Mouse (Mus musculus): Measurements from ENCODE around the gene Mapre1. TPM values are rescaled to one million over a fixed set of nuclear protein-coding genes. Genes with fewer than 3 reads are reported as not detected.
"Not testable (repeated sequence)": the region's sequence is repeated elsewhere in the genome, so short reads cannot be mapped to it uniquely, and the experiment has no call there.

The Mapre1 gene
- 430 and 438 TPM in 2 replicates for polyA plus RNA-seq (2015; fragmentation: Nextera tagmentation; extraction: Ambion mirVana)

DNA sequence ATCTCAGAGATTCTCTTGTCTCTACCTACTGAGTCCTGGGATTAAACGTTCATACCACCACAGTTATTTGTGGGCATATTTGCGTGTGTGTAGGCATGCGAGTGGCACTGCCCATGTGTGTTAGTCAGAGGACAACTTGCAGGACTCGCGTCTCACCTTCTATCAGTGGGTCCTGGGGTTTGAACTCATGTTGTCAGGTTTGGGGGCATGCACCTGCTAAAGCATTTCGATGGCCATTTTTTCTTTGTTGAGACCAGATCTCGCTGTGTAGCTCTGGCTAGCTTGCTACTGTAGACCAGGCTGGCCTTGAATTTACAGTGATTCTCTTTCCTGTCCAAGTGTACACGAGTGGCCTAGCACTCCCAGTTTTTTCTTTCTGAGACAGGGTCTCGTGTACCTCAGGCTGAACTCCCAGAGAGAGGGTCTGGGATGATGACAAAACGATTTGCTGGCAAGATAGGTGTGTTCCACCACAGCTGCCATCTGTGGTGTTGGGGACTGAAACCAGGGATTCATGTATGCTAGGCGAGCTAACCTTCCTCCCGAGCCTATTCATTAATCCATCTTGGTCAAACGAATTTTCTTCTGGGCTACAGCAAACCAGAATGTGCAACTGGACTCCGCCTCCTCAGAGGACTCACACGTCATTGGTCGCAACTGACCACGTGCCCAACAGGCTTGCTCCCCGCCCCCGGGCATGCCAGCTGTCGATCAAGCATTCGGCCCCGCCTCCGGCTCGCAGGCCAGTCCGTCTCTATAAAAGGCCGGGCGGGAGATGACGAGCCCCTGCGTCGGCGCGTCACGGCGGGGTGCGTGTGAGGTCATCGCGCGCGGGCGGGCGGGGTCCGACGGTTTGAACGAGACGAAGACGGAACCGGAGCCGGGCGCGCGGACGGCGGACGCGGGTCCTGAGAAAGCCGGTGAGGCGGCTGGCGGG, at the start of gene Mapre1:
Gene Mapre1 (plus strand): TSS at position 775 of the 937 bp plus-strand sequence.
- no peaks in the 10 kb centered on the region for H3K27me3 ChIP-seq
- H3K4me2 ChIP-seq: peak within 1 kb of the TSS; percentile 89
- peak within 1 kb of the TSS; percentile 72 for H3K4me3 ChIP-seq
- H3K27ac ChIP-seq: peak within 1 kb of the TSS; percentile 97
- H3K9me3 ChIP-seq: no peaks in the 10 kb centered on the region
- peak within 1 kb of the TSS; percentile 89 for H3K9ac ChIP-seq
- no peaks in the 10 kb centered on the region for H3K36me3 ChIP-seq
- peak; percentile 97 for ATAC-seq (ENCODE audit: low FRiP score)
- WGBS: 11% methylated on average over 54 of the region's 58 CpGs
- H3K4me1 ChIP-seq (replicated peaks): peaks cover 43% of the 10 kb centered on the region

DNA sequence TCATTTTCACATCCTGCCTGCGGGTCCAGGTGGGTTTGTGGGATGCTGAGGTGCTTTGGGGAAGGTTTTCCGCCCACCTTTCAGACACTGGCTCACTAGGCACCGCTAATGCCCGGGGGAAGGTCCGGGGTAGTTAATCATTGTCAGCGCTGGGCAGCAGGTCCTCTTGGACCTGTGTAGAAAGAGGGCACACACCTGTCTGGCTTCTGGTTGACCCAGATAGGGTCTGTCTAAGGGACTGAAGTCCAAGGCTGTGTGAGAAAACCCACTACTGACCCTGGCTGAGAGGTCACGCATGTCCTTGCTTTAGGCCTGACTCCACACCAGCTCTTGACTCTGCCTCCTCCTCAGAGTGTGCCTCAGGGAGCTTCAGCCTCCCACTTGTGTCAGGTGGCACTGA, 47.7 kb upstream of the Mapre1 start:
- not testable (repeated sequence) for H3K4me1 ChIP-seq (replicated peaks); H3K9ac ChIP-seq; H3K36me3 ChIP-seq; H3K4me2 ChIP-seq; H3K27ac ChIP-seq; H3K27me3 ChIP-seq; H3K4me3 ChIP-seq; ATAC-seq (ENCODE audit: low FRiP score); H3K9me3 ChIP-seq
- 88% methylated on average over 7 of the region's 7 CpGs for WGBS

DNA sequence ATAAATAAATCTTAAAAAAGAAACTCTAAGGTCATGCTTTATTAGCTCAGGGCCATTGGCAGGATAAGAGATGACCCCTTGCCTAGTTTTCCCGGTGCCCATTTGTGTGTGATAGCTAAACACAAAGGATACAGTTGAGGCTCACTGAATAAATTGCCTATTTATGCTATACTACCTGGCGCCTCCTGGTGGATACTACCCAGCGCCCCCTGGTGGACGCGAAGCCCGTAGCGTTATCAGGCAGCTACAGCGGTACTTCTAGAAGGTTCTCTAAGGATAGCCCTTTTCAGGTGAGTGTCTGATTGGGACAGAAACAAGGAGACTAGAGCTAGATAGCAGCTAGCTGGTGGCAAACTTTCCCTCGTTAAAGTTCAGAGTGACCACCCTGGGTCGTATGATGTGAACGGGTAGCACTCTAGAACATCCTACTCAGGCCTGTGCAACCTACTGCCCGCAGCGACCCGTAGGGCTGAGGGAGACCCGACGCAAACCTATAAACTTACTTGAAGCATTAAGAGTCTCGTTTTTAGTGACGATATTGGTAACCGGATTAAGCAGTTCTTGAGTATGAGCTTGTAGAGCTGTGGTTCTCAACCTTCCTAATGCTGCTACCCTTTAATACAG, 46.5 kb upstream of the Mapre1 start:
- ATAC-seq (ENCODE audit: low FRiP score): no peak
- H3K9ac ChIP-seq: no peak overlapping the region
- no peaks in the 10 kb centered on the region for H3K9me3 ChIP-seq
- WGBS: 68% methylated on average over 19 of the region's 19 CpGs
- H3K4me2 ChIP-seq: no peak overlapping the region
- no peak overlapping the region for H3K27ac ChIP-seq
- no peaks in the 10 kb centered on the region for H3K4me1 ChIP-seq (replicated peaks)
- H3K36me3 ChIP-seq: no peaks in the 10 kb centered on the region
- H3K27me3 ChIP-seq: no peaks in the 10 kb centered on the region
- H3K4me3 ChIP-seq: no peak overlapping the region

DNA sequence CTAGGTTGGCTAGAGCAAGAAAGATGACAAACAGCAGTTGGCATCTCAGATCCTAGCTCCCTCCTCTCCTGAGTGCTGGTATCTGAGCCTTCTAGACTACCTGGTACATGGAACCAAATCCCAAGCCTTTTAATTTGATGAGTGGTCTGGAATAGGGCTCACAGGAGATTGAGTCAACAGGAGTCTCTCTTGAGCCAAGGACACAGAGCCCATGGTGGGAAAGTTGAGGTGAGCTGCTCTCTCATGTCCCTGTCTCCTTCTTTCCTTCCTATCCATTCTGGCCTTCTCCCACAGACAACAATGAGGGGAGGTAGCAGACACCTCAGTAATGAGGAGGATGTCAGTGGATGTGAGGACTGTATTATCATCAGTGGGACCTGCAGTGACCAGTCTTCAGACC, 44.7 kb upstream of the Mapre1 start, which contains the start of gene Dnmt3c:
Gene Dnmt3c (plus strand): TSS at position 301 of the 400 bp plus-strand sequence.
- no peak within 1 kb of the TSS for H3K4me3 ChIP-seq
- no peak for ATAC-seq (ENCODE audit: low FRiP score)
- no peak within 1 kb of the TSS for H3K9ac ChIP-seq
- no peaks in the 10 kb centered on the region for H3K36me3 ChIP-seq
- no peaks in the 10 kb centered on the region for H3K9me3 ChIP-seq
- no peak within 1 kb of the TSS for H3K27ac ChIP-seq
- H3K27me3 ChIP-seq: no peaks in the 10 kb centered on the region
- no peak within 1 kb of the TSS for H3K4me2 ChIP-seq
- H3K4me1 ChIP-seq (replicated peaks): no peaks in the 10 kb centered on the region

DNA sequence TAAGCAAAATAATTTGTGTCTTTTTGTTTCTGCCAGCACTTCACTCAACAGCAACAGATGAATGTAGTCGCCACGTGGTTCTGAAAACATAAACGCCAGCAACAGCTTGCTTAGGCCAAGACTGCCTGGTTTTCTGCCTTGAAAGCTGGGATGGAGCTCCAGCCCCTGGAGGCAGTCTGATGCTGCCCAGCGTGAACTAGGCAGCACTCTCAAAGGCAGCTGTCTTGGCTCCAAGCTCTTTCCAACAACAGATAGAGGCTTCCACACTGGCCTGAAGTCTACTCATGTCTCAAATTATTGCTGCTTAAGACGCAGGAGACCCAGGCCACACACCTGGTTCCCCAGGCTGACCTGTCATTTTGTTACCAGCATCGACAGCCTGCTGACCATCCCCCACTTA, 37.7 kb upstream of the Mapre1 start:
- Histone ChIP-seq H3K9ac (no peak overlapping the region), H3K27ac (no peak overlapping the region), H3K27me3 (no peaks in the 10 kb centered on the region), H3K4me2 (no peak overlapping the region), H3K36me3 (no peaks in the 10 kb centered on the region), H3K4me1 (replicated peaks) (no peaks in the 10 kb centered on the region), H3K4me3 (no peak overlapping the region), H3K9me3 (no peaks in the 10 kb centered on the region)
- ATAC-seq (ENCODE audit: low FRiP score): no peak
- WGBS: 42% methylated on average over 6 of the region's 6 CpGs

DNA sequence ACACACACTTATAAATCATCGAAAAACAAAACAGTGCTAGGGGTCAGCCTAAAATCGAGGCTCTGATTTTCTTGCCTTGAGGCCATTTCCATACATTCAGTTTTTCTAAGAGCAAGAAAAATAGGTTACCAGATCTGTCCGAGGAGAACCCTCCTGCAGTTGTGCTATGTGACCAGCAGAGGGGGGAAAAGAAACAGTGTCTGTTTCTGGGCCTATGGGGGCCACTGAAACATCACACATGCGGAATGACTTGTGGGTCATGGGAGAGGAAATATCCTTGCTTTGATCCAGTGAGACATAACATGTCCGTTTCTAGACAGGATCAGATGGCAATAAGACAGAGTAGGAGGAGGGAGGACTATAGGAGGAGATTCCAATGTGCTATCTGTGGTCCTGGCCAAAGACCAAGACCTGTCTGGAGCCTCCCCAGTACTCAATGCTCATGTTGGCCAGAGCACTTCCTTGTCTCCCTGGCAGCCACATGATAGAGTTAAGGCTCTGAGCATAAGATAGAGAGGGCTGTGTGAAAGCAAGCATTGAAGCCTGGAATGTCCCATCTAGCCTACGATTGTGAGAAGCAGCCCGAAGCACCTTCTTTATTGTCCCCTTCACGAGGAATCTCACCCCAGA, 30.3 kb upstream of the Mapre1 start:
- Histone ChIP-seq H3K9me3 (no peaks in the 10 kb centered on the region), H3K4me1 (replicated peaks) (peaks cover 19% of the 10 kb centered on the region), H3K27ac (no peak overlapping the region), H3K9ac (no peak overlapping the region), H3K4me2 (no peak overlapping the region), H3K4me3 (no peak overlapping the region), H3K36me3 (no peaks in the 10 kb centered on the region), H3K27me3 (no peaks in the 10 kb centered on the region)
- 55% methylated on average over 8 of the region's 8 CpGs for WGBS
- no peak for ATAC-seq (ENCODE audit: low FRiP score)

DNA sequence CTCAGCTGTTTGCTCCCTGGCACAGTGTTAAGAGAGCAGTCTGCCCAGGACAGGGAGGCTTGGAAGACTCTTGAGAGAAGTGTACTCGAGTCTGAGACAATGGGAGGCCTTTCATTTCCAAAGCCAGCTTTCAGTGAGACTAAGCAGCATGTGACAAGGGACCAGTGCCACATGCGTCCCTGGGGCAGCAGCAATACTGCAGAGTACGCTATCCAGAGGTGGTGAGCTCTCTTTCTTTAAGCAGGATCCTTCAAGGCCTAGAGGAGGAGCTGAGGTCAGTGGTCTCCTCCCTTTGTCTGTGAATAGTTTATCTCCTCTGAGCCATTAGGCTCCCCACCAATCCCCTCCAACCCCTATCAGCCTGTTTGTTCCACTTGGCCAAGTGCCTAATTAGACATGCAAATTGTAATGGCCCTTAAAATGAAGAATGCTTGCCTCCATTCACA, 28.4 kb upstream of the Mapre1 start:
- H3K9me3 ChIP-seq: no peaks in the 10 kb centered on the region
- H3K4me1 ChIP-seq (replicated peaks): peaks cover 19% of the 10 kb centered on the region
- peak; percentile 79 for ATAC-seq (ENCODE audit: low FRiP score)
- H3K27ac ChIP-seq: peak overlapping the region; percentile 86
- no peak overlapping the region for H3K9ac ChIP-seq
- no peak overlapping the region for H3K4me2 ChIP-seq
- no peaks in the 10 kb centered on the region for H3K27me3 ChIP-seq
- H3K36me3 ChIP-seq: no peaks in the 10 kb centered on the region
- WGBS: 14% methylated on average over 3 of the region's 3 CpGs
- H3K4me3 ChIP-seq: no peak overlapping the region

GRCm38 (mm10) chr2:153713227-153713626, 27.8 kb upstream of the Mapre1 start:
- no peaks in the 10 kb centered on the region for H3K27me3 ChIP-seq
- peak; percentile 87 for ATAC-seq (ENCODE audit: low FRiP score)
- H3K4me1 ChIP-seq (replicated peaks): peaks cover 19% of the 10 kb centered on the region
- H3K27ac ChIP-seq: peak overlapping the region; percentile 86
- H3K9ac ChIP-seq: no peak overlapping the region
- H3K9me3 ChIP-seq: no peaks in the 10 kb centered on the region
- WGBS: 10% methylated on average over 4 of the region's 4 CpGs
- no peak overlapping the region for H3K4me3 ChIP-seq
- no peaks in the 10 kb centered on the region for H3K36me3 ChIP-seq
- H3K4me2 ChIP-seq: no peak overlapping the region

- 84% methylated on average over 3 of the region's 3 CpGs for WGBS
- H3K27ac ChIP-seq; H3K4me3 ChIP-seq; H3K4me1 ChIP-seq (replicated peaks); ATAC-seq (ENCODE audit: low FRiP score); H3K9ac ChIP-seq; H3K4me2 ChIP-seq; H3K9me3 ChIP-seq; H3K36me3 ChIP-seq; H3K27me3 ChIP-seq: not testable (repeated sequence)
These were observed 23.2 kb upstream of the Mapre1 start for GRCm38 (mm10) chr2:153717861-153718260.

DNA sequence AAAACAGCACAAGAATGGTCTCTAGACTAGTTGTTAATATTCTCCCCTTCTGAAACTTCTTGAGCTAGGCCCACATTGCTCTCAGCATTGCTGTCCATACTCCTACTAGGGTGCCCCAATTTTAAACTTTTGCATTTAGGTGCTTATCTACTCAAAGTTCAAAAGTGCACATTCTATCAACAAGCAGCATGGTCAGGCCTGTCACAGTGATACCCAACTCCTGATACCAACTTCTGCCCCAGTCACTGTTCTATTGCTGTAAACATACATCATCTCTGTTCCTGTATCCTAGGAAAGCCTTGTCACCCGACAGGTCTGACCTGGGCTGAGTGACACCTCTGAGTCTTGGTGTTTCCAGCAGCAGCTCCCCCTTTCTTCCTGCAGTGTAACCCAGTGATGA, 18.0 kb upstream of the Mapre1 start:
- no peaks in the 10 kb centered on the region for H3K9me3 ChIP-seq
- H3K9ac ChIP-seq: no peak overlapping the region
- no peaks in the 10 kb centered on the region for H3K4me1 ChIP-seq (replicated peaks)
- no peak for ATAC-seq (ENCODE audit: low FRiP score)
- no peaks in the 10 kb centered on the region for H3K36me3 ChIP-seq
- WGBS: 93% methylated on average over 1 of the region's 1 CpGs
- no peak overlapping the region for H3K27ac ChIP-seq
- H3K27me3 ChIP-seq: no peaks in the 10 kb centered on the region
- H3K4me2 ChIP-seq: no peak overlapping the region
- H3K4me3 ChIP-seq: no peak overlapping the region

DNA sequence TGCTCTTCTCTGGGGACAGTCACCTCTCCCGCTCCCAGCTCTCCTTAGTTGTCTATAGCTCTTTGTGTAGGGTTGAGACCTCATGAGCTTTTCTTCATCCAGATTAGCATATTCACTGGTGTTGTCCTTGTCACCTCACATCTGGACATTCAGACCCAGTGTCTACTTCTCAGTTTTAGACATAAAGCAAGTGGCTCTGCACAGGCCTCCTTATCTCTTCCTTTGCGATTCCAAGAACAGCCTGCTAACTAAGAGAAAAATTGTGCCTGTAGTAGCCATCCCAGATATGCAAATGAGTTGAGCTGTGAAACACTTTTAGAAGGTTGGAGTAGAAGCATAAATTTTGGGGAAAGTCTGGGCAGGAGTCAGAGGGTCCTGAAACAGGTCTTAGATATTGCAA, 16.6 kb upstream of the Mapre1 start:
- no peak for ATAC-seq (ENCODE audit: low FRiP score)
- H3K27ac ChIP-seq: no peak overlapping the region
- no peaks in the 10 kb centered on the region for H3K36me3 ChIP-seq
- H3K4me2 ChIP-seq: no peak overlapping the region
- H3K9ac ChIP-seq: no peak overlapping the region
- no peaks in the 10 kb centered on the region for H3K9me3 ChIP-seq
- no peak overlapping the region for H3K4me3 ChIP-seq
- 87% methylated on average over 2 of the region's 2 CpGs for WGBS
- H3K27me3 ChIP-seq: no peaks in the 10 kb centered on the region
- H3K4me1 ChIP-seq (replicated peaks): no peaks in the 10 kb centered on the region

DNA sequence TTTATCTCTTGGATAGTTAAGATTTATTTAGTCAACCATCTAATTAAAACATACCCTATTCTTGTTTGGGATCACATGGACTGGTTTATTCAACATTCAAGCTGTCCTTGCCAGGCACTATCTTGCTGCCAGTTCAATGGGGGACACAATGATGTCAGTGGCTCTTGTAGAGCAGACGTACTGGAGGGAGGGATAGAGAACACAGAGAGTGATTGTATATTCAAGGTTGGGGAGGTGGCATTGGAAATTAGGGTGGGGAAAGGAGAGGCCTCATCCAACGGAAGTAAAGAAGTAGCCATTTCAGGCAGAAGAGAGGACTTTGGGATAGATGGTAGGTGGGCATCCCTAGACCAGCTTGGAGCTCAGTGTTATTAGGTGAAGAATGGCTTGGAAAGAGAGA, 16.2 kb upstream of the Mapre1 start:
- WGBS: 66% methylated on average over 2 of the region's 2 CpGs
- H3K36me3 ChIP-seq: no peaks in the 10 kb centered on the region

More for the DNA sequence above, 16.2 kb upstream of the Mapre1 start:
- Histone ChIP-seq H3K4me2 (no peak overlapping the region), H3K9ac (no peak overlapping the region), H3K27me3 (no peaks in the 10 kb centered on the region), H3K9me3 (no peaks in the 10 kb centered on the region), H3K4me3 (no peak overlapping the region), H3K4me1 (replicated peaks) (no peaks in the 10 kb centered on the region), H3K27ac (no peak overlapping the region)
- ATAC-seq (ENCODE audit: low FRiP score): no peak

Measured in hindbrain, embryonic 13.5 days (tissue).